Mouse (Mus musculus) c-Kit-positive CD71-negative TER-119-negative erythroid progenitor cells, embryonic 14.5 days (primary cell): ENCODE measurements around the gene Knstrn.

Experiments
- DNase-seq: peaks from one replicate; pipeline ENCODE4 v3.0.0-alpha.2; 2013; ENCODE audit warnings: low read depth

Knstrn gene

DNA sequence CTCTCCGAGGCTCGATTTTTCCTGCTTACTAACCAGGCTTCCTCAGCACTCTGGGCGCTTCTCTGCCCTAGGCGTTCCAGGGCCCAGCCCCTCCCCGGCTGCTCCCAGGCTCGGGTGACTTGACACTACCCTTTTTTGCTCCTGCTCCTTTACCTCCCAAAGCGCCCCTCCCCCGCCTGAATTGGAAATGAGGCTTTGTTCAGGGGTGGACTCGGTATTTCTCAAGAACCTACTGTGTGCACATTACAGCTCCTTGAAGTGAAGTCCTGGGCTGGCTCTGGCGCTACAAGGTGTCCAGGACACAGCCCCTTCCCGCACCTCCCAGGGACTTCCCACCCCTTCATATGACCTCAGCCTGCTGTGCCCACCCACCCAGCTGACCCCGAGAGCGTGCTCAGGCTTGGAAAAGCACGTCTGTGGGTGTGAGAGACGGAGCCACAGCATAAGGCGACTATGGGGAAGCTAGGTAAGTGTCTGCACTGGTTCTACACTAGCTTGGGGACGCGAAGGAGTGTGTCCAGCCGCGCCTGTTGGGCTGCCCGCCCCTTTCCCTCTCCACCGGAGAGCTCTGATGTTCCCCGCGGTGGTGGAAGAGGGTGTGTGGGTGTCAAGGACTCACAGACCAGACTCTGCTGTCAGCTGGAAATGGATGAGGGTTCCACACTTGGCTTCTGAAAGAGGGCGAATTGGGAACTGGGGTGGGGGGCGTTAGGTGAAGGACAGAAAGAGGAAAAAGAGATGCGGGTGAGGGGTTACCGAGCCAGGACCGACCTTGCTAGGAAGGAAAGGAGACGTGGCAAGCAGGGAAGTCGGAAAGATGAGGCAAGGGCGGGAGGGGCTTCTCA is 86.4 kb downstream of the Knstrn start, which contains the start of gene Bahd1:
Bahd1 (plus strand) TSS at position 397 of the 845 bp plus-strand sequence.
- DNase-seq, result no peak

DNA sequence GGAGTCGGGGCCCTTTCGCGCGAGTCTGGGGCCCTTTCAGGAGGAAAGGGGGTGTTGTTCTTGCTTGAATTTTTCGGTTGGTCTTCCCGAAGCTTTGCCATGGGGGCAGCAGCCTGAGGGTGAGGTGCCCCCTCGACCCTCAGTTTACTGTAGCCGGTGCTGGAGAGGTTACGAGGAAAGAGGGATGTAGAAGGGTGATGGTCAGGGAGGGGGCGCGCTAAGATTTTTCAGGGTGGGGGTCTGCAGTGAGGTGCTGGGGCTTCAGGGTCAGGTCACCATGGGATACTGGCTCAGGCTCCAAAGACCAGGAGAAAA is 87.0 kb downstream of the Knstrn start:
- DNase-seq, result no peak

DNA sequence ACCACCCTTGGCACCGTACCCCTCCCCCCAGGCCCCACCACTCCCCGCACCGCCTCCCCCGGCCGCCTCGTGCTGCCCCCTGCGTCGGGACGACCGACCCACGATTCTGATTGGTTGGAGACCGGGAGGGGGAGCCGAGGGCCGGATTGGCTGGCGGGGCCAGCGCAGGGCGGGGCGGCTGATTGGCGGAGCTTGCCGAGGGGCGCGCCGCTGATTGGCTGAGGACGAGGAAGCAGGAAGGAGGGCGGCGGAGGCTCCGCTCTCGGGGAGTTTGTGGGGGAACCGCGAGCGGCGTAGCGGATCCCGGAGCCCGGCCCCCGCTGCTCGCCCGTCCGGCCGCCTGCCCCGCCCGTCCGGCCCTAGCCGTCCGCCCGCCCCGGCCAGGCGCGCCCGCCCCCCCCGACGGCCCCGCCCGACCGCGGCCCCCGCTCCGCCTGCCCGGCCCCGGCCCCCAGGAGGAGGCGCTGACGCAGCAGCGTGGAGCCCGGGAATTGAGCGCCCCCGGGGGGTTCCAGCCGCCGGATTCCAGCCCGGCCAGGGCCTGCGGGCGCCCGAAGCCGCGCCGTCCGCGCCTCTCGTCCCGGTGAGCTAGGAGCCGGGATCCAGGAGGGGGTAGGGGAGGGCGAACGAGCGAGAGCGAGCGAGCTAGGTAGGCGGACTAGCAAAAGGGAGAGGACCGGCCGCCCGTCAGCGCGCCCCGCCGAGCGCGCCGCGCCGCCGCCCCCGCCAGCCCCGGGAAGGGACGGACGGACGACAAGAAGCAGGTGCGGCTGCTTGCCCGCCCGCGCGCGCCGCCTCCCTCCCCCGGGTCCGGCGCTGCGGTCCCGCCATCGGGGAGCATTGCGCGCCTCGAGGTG is 87.6 kb downstream of the Knstrn start:
- DNase-seq, result peak; percentile 87

DNA sequence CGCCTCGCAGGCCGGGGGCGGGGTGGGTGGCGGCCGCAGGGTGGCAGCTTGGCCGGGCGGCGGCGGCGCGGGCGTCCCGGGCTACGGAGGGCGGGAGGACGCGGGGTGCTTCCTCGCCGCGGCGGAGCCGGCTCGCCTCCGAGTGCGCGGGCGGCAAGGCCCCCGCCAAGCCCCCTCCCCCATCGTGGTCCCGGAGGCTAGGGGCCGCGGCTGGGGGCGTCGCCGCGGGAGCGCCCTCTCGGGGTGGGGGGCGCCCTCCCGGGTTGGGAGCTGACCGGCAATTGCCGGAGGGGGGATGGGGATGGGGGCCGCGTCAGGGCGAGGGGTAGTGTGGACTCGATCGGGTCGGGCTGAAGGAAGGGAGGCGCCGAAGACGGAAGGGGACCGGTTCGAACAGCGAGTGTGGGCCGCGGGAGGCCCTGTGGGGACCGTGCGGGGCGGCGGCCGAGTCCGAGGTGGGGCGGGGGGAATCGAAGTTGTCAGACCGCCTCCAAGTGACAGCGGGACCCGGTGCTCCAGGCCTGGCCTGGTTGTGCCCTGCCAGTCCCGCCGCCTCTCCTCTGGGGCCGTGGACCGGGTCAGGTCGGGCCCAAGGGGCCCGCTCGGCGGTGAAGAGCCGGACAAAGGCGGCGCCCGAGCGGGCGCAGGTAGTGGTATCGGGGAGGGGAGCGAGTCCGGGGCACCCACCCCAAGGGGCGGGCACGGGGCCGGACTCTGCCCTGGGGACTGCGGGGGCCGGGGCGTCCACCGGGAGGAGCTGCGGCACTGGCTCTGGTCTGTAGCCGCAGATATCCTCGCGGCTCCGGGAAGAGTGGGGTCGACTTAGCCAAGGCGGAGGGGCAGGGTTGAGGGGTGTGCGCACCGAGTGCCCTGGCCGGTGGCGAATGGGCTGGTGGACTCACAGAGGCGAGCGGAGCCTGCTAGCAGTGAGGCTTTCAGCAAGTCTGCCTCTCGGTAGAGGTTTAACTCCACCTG is 88.5 kb downstream of the Knstrn start:
- DNase-seq, result no peak

DNA sequence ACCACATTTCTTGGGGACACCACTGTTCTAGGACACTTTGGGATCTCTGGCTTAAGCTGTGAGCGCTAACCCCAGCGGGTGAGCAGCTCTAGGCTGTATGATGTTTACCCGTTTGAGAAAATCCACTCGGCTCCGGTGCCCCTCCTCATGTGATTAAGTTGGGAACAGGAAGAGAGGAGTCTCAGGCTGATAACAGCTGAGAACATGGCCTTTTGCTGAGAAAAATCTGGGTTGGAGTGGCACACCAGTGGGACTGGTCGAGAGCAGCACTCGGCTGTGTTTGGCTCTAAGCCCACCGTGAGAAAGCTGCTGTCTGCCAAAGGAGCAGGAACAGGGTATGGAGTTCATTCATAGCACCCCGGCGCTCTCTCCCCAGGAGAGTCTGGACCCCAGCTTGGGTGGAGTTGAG is 89.5 kb downstream of the Knstrn start:
- DNase-seq, result no peak
